Mouse (Mus musculus): Measurements from ENCODE around the gene Lsp1. TPM values are rescaled to one million over a fixed set of nuclear protein-coding genes. Genes with fewer than 3 reads are reported as not detected.

Lsp1 gene
- polyA plus RNA-seq, 1 experiment from 2014 or later, result 5.8 TPM

DNA sequence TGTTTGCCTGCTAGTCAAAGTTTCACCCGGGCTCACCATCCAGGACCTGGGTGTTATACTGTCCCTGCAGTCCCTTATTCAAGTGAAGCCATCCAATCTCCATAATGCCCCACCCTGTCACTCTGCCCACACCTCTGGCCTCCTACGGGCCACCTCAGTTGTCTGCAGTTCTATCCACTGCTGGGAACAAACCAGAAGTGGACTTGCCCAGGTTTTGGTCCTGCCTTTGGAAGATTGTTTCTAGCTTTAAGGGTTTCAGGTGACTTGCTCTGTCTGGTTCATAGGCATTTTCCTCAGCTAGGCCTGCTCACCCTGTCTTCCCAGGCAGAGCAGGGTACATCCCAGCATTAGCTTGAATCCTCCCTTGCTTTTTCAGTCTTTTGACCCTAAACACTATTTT is 5.4 kb upstream of the Lsp1 start:
- H3K27me3 ChIP-seq (replicated peaks; ENCODE audit: control insufficient read depth, insufficient read depth, low read length), result no peaks in the 10 kb centered on the region
- WGBS, result 47% methylated on average over 2 of the region's 2 CpGs
- ATAC-seq, result no peak
- H3K9ac ChIP-seq (ENCODE audit: low read length), result no peak overlapping the region
- peaks cover 16% of the 10 kb centered on the region for H3K4me1 ChIP-seq (ENCODE audit: control insufficient read depth, insufficient read depth, low read length)
- H3K36me3 ChIP-seq (ENCODE audit: control insufficient read depth, insufficient read depth, low read length), result no peaks in the 10 kb centered on the region
- no peak overlapping the region for H3K4me2 ChIP-seq (ENCODE audit: low read length)
- no peak for DNase-seq (ENCODE audit: low spot score)
- no peaks in the 10 kb centered on the region for H3K9me3 ChIP-seq (replicated peaks; ENCODE audit: control insufficient read depth, low read length)
- no peak overlapping the region for H3K27ac ChIP-seq (ENCODE audit: low read depth, low read length)
- no peak overlapping the region for H3K4me3 ChIP-seq (ENCODE audit: low read depth, low read length)

DNA sequence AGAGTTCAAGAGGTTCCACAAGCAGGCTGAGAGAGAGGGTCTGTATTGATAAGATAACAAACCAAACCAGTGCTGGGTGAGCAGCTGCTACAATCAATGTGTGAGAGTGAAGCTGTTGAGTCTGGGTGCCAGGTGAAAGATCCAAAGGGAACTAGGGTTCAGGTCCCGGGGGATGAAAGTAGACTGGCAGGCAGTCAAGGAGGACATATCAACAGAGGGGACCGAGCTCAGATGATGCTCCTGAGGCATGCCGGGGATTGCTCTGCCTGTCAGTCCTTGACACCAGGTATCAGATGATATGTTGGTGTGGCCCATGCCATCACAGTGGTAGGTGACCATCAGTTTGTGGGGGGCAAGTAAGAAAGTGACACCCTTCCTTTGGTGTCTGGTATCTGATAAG is 3.8 kb upstream of the Lsp1 start:
- Histone ChIP-seq H3K4me2 (ENCODE audit: low read length) (no peak overlapping the region), H3K4me1 (ENCODE audit: control insufficient read depth, insufficient read depth, low read length) (peaks cover 16% of the 10 kb centered on the region), H3K27ac (ENCODE audit: low read depth, low read length) (peak overlapping the region; percentile 74; the same call in 1 of the 2 replicates), H3K9ac (ENCODE audit: low read length) (no peak overlapping the region), H3K36me3 (ENCODE audit: control insufficient read depth, insufficient read depth, low read length) (no peaks in the 10 kb centered on the region), H3K9me3 (replicated peaks; ENCODE audit: control insufficient read depth, low read length) (no peaks in the 10 kb centered on the region), H3K27me3 (replicated peaks; ENCODE audit: control insufficient read depth, insufficient read depth, low read length) (no peaks in the 10 kb centered on the region), H3K4me3 (ENCODE audit: low read depth, low read length) (no peak overlapping the region)
- WGBS, result 82% methylated on average over 3 of the region's 3 CpGs
- ATAC-seq (0 out of 2 replicates have a peak, but pooled peaks have one; percentile 13), DNase-seq (ENCODE audit: low spot score) (no peak)

DNA sequence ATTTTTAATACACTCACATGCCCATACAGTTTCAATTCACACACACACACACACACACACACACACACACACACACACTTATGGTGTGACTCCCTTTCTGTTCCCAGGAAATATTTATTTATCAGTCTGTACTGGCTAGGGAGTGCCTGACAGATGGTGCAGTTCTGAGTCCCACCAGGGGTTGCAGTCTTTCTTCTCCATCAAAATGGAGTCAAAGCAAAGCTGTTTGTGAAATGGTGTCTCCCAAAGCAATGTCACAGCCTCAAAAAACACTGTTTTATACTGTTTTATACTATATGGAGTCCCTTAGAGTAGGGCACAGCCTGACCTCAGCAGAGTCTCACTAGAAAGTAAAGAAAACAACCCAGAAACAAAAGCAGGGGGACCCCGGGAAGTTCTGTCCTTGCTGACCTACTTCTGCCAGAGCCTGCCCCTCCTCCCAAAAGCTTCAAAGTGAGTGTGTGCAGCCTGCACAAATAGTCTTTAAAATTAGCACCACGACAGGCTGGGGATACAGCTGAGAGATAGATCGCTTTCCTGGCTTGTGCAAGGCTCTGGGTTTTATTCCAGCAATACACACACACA is 3.3 kb upstream of the Lsp1 start:
- H3K4me3 ChIP-seq (ENCODE audit: low read depth, low read length), result no peak overlapping the region
- ATAC-seq (peak; percentile 87), DNase-seq (ENCODE audit: low spot score) (peak; percentile 81)
- no peak overlapping the region for H3K9ac ChIP-seq (ENCODE audit: low read length)
- peaks cover 16% of the 10 kb centered on the region for H3K4me1 ChIP-seq (ENCODE audit: control insufficient read depth, insufficient read depth, low read length)
- H3K4me2 ChIP-seq (ENCODE audit: low read length), result no peak overlapping the region
- H3K27me3 ChIP-seq (replicated peaks; ENCODE audit: control insufficient read depth, insufficient read depth, low read length), result no peaks in the 10 kb centered on the region
- peak overlapping the region; percentile 74 for H3K27ac ChIP-seq (ENCODE audit: low read depth, low read length)
- 18% methylated on average over 3 of the region's 3 CpGs for WGBS
- H3K36me3 ChIP-seq (ENCODE audit: control insufficient read depth, insufficient read depth, low read length), result no peaks in the 10 kb centered on the region
- no peaks in the 10 kb centered on the region for H3K9me3 ChIP-seq (replicated peaks; ENCODE audit: control insufficient read depth, low read length)

DNA sequence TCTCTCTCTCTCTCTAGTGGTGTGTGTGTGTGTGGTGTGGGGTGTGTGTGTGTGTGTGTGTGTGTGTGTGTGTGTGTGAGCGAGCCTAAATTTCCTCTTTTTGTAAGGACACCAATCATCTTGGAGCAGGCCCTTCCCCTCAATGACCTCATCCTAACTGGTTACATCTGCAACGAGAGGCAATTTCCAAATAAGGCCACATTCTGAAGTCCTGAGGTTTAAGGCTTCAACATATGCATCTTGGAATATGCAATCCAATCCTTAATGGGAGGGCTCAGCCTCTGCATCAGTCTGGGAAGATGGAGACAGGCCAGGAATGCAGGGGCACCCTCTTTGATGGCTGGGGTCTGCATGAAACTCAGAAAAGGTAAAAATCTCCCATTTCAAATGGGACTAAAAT is 2.6 kb upstream of the Lsp1 start:
- H3K4me3 ChIP-seq (ENCODE audit: low read depth, low read length), result no peak overlapping the region
- H3K4me1 ChIP-seq (ENCODE audit: control insufficient read depth, insufficient read depth, low read length), result peaks cover 16% of the 10 kb centered on the region
- no peaks in the 10 kb centered on the region for H3K27me3 ChIP-seq (replicated peaks; ENCODE audit: control insufficient read depth, insufficient read depth, low read length)
- H3K27ac ChIP-seq (ENCODE audit: low read depth, low read length), result peak overlapping the region; percentile 74
- H3K9ac ChIP-seq (ENCODE audit: low read length), result no peak overlapping the region
- DNase-seq (ENCODE audit: low spot score), result peak; percentile 37
- no peak overlapping the region for H3K4me2 ChIP-seq (ENCODE audit: low read length)
- ATAC-seq, result no peak
- H3K9me3 ChIP-seq (replicated peaks; ENCODE audit: control insufficient read depth, low read length), result no peaks in the 10 kb centered on the region
- H3K36me3 ChIP-seq (ENCODE audit: control insufficient read depth, insufficient read depth, low read length), result no peaks in the 10 kb centered on the region
- WGBS, result 40% methylated on average over 2 of the region's 2 CpGs

DNA sequence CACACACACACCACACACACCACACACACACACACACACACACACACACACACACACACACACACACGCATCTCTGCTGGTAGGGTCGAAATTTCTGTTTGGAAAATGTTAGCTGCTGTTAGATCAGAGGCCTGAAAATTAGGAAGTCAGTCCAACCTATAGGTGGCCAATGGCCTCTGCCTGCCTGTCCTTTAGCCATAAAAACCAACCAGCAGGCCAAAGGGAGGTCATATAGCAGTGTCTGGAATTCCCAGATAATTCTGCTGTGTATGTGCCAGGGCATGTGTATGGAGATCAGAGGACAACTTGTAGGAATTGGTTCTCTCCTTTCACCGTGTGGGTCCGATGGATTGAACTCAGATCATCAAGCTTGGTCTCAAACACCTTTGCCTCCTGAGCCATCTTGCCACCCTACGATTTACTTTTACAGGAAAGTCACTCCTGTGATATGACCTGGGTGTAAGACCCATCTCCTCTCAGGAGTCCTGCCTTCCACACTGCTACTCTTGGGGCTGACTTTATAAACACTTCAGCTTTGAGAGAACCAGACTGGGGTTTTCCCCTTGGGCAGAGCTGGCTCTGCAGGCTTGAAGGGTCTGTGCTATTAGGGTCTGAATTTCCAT is 1.8 kb upstream of the Lsp1 start:
- Histone ChIP-seq H3K27me3 (replicated peaks; ENCODE audit: control insufficient read depth, insufficient read depth, low read length) (no peaks in the 10 kb centered on the region), H3K4me3 (ENCODE audit: low read depth, low read length) (no peak overlapping the region), H3K36me3 (ENCODE audit: control insufficient read depth, insufficient read depth, low read length) (no peaks in the 10 kb centered on the region), H3K9me3 (replicated peaks; ENCODE audit: control insufficient read depth, low read length) (no peaks in the 10 kb centered on the region), H3K27ac (ENCODE audit: low read depth, low read length) (no peak overlapping the region), H3K9ac (ENCODE audit: low read length) (no peak overlapping the region), H3K4me2 (ENCODE audit: low read length) (no peak overlapping the region), H3K4me1 (ENCODE audit: control insufficient read depth, insufficient read depth, low read length) (peaks cover 16% of the 10 kb centered on the region)
- ATAC-seq, result no peak
- no peak for DNase-seq (ENCODE audit: low spot score)
- 84% methylated on average over 5 of the region's 5 CpGs for WGBS

DNA sequence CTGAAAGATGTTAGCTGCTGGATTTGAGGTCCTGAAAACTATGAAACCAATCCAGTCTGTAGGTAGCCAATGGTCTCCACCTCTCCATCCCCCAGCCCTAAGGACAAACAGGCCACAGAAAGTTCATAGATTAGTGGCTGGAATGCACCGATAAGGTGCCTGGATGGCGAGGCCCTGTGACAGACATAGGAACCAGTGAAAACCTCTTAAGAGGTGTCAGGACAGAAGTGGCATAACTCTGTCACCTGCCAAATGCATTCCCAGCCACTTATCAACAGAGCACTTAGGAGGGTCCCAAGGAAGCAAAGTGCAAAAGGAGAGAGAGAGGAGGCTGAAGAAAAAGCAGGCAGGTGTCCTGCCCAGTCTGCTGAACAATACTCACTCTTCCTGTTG is 1.3 kb upstream of the Lsp1 start:
- WGBS, result 89% methylated on average over 2 of the region's 2 CpGs

DNA sequence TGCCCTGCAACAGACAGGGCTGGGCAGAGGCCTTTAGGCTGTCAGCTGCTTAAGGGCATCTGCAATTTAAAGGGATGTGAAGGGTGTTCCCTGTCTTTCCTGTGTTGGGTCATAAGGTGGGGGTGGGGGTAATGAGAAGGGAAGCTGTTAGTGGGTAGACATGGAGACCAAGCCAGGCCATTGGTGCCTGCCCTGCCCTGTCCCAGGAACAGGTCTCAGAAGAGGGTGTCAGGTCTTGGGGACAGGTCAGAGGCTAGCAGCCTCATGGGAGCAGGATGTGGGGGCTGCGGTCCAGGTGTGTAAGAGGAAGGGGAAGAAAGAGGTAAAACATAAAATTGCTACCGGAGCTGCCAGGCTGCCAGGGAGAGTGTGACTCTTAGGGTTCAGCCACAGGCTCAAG is 837 bp downstream of the Lsp1 start:
- Histone ChIP-seq H3K36me3 (ENCODE audit: control insufficient read depth, insufficient read depth, low read length) (no peaks in the 10 kb centered on the region), H3K9me3 (replicated peaks; ENCODE audit: control insufficient read depth, low read length) (no peaks in the 10 kb centered on the region), H3K4me2 (ENCODE audit: low read length) (no peak overlapping the region), H3K4me1 (ENCODE audit: control insufficient read depth, insufficient read depth, low read length) (peaks cover 13% of the 10 kb centered on the region), H3K4me3 (ENCODE audit: low read depth, low read length) (no peak overlapping the region), H3K9ac (ENCODE audit: low read length) (no peak overlapping the region), H3K27me3 (replicated peaks; ENCODE audit: control insufficient read depth, insufficient read depth, low read length) (no peaks in the 10 kb centered on the region), H3K27ac (ENCODE audit: low read depth, low read length) (no peak overlapping the region)
- DNase-seq (ENCODE audit: low spot score), result no peak
- no peak for ATAC-seq
- WGBS, result 95% methylated on average over 2 of the region's 2 CpGs

More for the DNA sequence above, 1.3 kb upstream of the Lsp1 start:
- Histone ChIP-seq H3K27me3 (replicated peaks; ENCODE audit: control insufficient read depth, insufficient read depth, low read length) (no peaks in the 10 kb centered on the region), H3K9ac (ENCODE audit: low read length) (no peak overlapping the region), H3K4me1 (ENCODE audit: control insufficient read depth, insufficient read depth, low read length) (peaks cover 16% of the 10 kb centered on the region), H3K4me3 (ENCODE audit: low read depth, low read length) (no peak overlapping the region), H3K27ac (ENCODE audit: low read depth, low read length) (no peak overlapping the region), H3K9me3 (replicated peaks; ENCODE audit: control insufficient read depth, low read length) (no peaks in the 10 kb centered on the region), H3K36me3 (ENCODE audit: control insufficient read depth, insufficient read depth, low read length) (no peaks in the 10 kb centered on the region), H3K4me2 (ENCODE audit: low read length) (no peak overlapping the region)
- ATAC-seq (no peak), DNase-seq (ENCODE audit: low spot score) (no peak)

DNA sequence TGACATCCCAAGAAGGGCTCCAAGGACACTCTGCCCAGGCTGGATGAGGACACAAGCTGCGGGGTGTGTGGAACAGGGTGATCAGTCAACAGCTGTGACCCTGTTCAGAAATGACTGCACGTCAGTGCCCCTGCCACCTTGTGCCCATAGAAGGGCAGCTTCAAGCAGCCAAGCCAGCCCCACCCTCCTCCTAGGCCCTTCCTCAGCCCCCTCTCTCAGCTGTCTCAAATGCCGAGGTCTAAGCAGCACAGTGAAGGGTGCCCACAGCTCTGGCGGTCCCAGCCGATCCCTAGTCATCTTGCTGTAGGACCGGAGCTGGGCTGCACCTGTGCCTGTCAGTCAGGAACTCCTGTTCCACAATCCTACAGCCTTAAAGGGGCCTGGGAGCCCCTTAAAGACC is 1.6 kb downstream of the Lsp1 start:
- Histone ChIP-seq H3K36me3 (ENCODE audit: control insufficient read depth, insufficient read depth, low read length) (no peaks in the 10 kb centered on the region), H3K27me3 (replicated peaks; ENCODE audit: control insufficient read depth, insufficient read depth, low read length) (no peaks in the 10 kb centered on the region), H3K9me3 (replicated peaks; ENCODE audit: control insufficient read depth, low read length) (no peaks in the 10 kb centered on the region), H3K4me2 (ENCODE audit: low read length) (no peak overlapping the region), H3K9ac (ENCODE audit: low read length) (no peak overlapping the region), H3K4me3 (ENCODE audit: low read depth, low read length) (no peak overlapping the region), H3K27ac (ENCODE audit: low read depth, low read length) (no peak overlapping the region), H3K4me1 (ENCODE audit: control insufficient read depth, insufficient read depth, low read length) (peaks cover 8% of the 10 kb centered on the region; the same call in 1 of the 2 replicates)
- DNase-seq (ENCODE audit: low spot score) (no peak), ATAC-seq (no peak)
- 89% methylated on average over 6 of the region's 6 CpGs for WGBS

DNA sequence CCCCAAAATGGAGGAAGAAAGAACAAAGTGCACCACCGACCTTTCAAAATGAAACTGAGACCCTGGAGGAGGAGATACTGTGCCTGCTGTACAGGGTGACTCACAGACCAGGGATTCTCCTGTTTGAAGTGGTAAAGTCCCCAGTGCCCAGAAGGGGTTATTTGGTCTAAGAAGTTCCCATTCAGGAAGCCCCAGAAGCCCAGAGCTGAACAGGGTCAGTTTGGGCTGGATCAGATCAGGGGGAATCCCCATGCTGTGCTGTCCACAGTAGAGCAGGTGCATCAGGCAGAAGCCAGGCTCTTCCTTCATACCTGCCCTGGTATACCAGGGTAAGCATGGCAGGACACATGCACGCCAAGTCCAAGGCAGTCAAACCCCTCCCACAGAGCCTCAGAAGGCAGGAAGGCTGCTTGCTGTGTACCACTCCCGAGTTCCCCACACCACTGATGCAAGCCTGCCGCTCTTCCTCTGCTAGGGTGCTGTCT is 2.0 kb downstream of the Lsp1 start:
- DNase-seq (ENCODE audit: low spot score) (no peak), ATAC-seq (no peak)
- WGBS, result 62% methylated on average over 4 of the region's 4 CpGs

More for the DNA sequence above, 2.0 kb downstream of the Lsp1 start:
- Histone ChIP-seq H3K4me3 (ENCODE audit: low read depth, low read length) (no peak overlapping the region), H3K27me3 (replicated peaks; ENCODE audit: control insufficient read depth, insufficient read depth, low read length) (no peaks in the 10 kb centered on the region), H3K4me2 (ENCODE audit: low read length) (no peak overlapping the region), H3K4me1 (ENCODE audit: control insufficient read depth, insufficient read depth, low read length) (peaks cover 5% of the 10 kb centered on the region; the same call in 1 of the 2 replicates), H3K9ac (ENCODE audit: low read length) (no peak overlapping the region), H3K36me3 (ENCODE audit: control insufficient read depth, insufficient read depth, low read length) (no peaks in the 10 kb centered on the region), H3K9me3 (replicated peaks; ENCODE audit: control insufficient read depth, low read length) (no peaks in the 10 kb centered on the region), H3K27ac (ENCODE audit: low read depth, low read length) (no peak overlapping the region)
